ENCODE assay signal across 14 mouse cellular contexts in the genomic region with DNA sequence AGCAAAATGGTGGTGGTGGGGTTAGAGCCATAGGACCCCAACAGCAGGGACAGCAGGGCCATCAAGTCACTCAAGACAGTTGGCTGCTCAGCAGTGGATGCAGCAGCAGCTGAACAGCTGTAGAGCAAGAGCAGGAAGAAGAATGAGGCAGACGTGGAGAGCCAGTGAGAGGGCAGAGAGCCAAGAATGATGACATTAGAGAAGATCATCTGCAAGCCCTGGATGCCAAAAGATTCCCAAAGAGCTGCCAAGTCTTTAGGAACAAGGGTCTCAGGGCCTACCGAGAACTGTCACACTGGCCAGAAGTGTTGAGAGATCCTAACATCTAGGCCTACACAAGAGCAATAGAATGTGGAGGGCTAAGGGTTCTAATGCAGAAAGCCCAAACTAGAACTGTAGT.
A peak's percentile ranks its signal among the peaks of the same experiment; 100 is the strongest.
DNase-seq lines count a peak whose midpoint lies in the region; ATAC-seq and TF ChIP-seq lines count a peak whose summit lies in the region.
"Had no signal": no experiment of that assay in that cellular context is flagged by ENCODE, and none has a peak within 500 bp of the region (broad histone marks: within the 10 kb centered on the region; RNA-seq: fewer than 3 reads in every experiment).

No protein-coding gene starts in this region.

- TF ChIP-seq EP300 in lung, postnatal 0 days (IDR thresholded peaks at IDR 0.05) = no peak

- DNase-seq in heart, adult 8-10 months (ENCODE audit: low spot score) = peak; percentile 22
- DNase-seq in heart, embryonic 10.5 days (ENCODE audit: low spot score) = no peak
- DNase-seq in lung, postnatal 0 days (ENCODE audit: low spot score) = peak; percentile 67
- DNase-seq in lung, adult 2 months = no peak
- DNase-seq in urinary bladder, postnatal 4 days (ENCODE audit: low spot score in 2 of 2) = no peak
- DNase-seq: adrenal gland, postnatal 14 days; cerebellum, adult 9-11 months; kidney, adult 18-20 months had no signal

- no peaks in the 10 kb centered on the region for H3K9me3 ChIP-seq in heart, embryonic 10.5 days
- H3K9me3 ChIP-seq in lung, postnatal 0 days (ENCODE audit: low read length) = no peaks in the 10 kb centered on the region
- H3K9me3 ChIP-seq in heart, embryonic 16.5 days (replicated peaks; ENCODE audit: control insufficient read depth, low read length) = no peaks in the 10 kb centered on the region
- H3K9me3 ChIP-seq: G1E; hindbrain, embryonic 13.5 days had no signal

- H3K9ac ChIP-seq in lung, postnatal 0 days (replicated peaks; ENCODE audit: low read depth) = no peak overlapping the region
- no peak overlapping the region for H3K9ac ChIP-seq in heart, embryonic 16.5 days (ENCODE audit: low read length)
- H3K9ac ChIP-seq: hindbrain, embryonic 13.5 days had no signal

- H3K27me3 ChIP-seq in heart, embryonic 10.5 days (ENCODE audit: insufficient read depth, poor library complexity, severe bottlenecking) = no peaks in the 10 kb centered on the region
- no peaks in the 10 kb centered on the region for H3K27me3 ChIP-seq in lung, postnatal 0 days (replicated peaks; ENCODE audit: insufficient read depth, low read length)
- no peaks in the 10 kb centered on the region for H3K27me3 ChIP-seq in heart, embryonic 16.5 days (ENCODE audit: control insufficient read depth, insufficient read depth, low read length)
- H3K27me3 ChIP-seq: hindbrain, embryonic 13.5 days; megakaryocyte, embryonic 14.5 days had no signal

- no peak overlapping the region for H3K4me2 ChIP-seq in lung, postnatal 0 days (replicated peaks; ENCODE audit: low read depth, low read length)
- no peak overlapping the region for H3K4me2 ChIP-seq in heart, embryonic 16.5 days (ENCODE audit: low read depth, low read length)
- H3K4me2 ChIP-seq: hindbrain, embryonic 13.5 days; liver, embryonic 11.5 days had no signal

- no peak for TF ChIP-seq POLR2A in lung, adult 2 months (IDR thresholded peaks at IDR 0.05; ENCODE audit: borderline replicate concordance, extremely low read depth, low read depth, low read length)

- H3K36me3 ChIP-seq in heart, embryonic 10.5 days = no peaks in the 10 kb centered on the region
- no peaks in the 10 kb centered on the region for H3K36me3 ChIP-seq in lung, postnatal 0 days (ENCODE audit: insufficient read depth, low read length)
- H3K36me3 ChIP-seq in heart, embryonic 16.5 days (ENCODE audit: control insufficient read depth, insufficient read depth) = no peaks in the 10 kb centered on the region
- H3K36me3 ChIP-seq: G1E; hindbrain, embryonic 13.5 days had no signal

- 76% methylated on average over 2 of the region's 2 CpGs for WGBS in heart, embryonic 10.5 days
- 44% methylated on average over 2 of the region's 2 CpGs for WGBS in lung, postnatal 0 days
- 39% methylated on average over 2 of the region's 2 CpGs for WGBS in lung, adult 2 months
- WGBS in heart, embryonic 16.5 days = 34% methylated on average over 2 of the region's 2 CpGs

- H3K4me3 ChIP-seq in heart, embryonic 10.5 days = no peak overlapping the region
- H3K4me3 ChIP-seq in lung, postnatal 0 days (ENCODE audit: low read depth, low read length) = no peak overlapping the region
- no peak overlapping the region for H3K4me3 ChIP-seq in lung, adult 2 months (replicated peaks; ENCODE audit: extremely low read depth, low read depth, low read length)
- no peak overlapping the region for H3K4me3 ChIP-seq in heart, embryonic 16.5 days (ENCODE audit: low read length)
- H3K4me3 ChIP-seq: hindbrain, embryonic 13.5 days; megakaryocyte, embryonic 14.5 days had no signal

- no peaks in the 10 kb centered on the region for H3K4me1 ChIP-seq in heart, embryonic 10.5 days
- H3K4me1 ChIP-seq in lung, postnatal 0 days (ENCODE audit: insufficient read depth, low read depth, low read length) = no peaks in the 10 kb centered on the region
- no peaks in the 10 kb centered on the region for H3K4me1 ChIP-seq in lung, adult 2 months (ENCODE audit: control insufficient read depth, insufficient read depth, low read length)
- H3K4me1 ChIP-seq in heart, embryonic 16.5 days (ENCODE audit: control insufficient read depth, insufficient read depth, low read length) = no peaks in the 10 kb centered on the region
- H3K4me1 ChIP-seq: hindbrain, embryonic 13.5 days; megakaryocyte, embryonic 14.5 days had no signal

- peak; percentile 64 for ATAC-seq in lung, postnatal 0 days
- ATAC-seq in heart, embryonic 16.5 days (replicated peaks; ENCODE audit: extremely low read depth, insufficient read depth, low FRiP score) = peak; percentile 45
- ATAC-seq in erythroid progenitor cell, adult 5-6 weeks (replicated peaks; ENCODE audit: low FRiP score, poor library complexity, severe bottlenecking) = no peak

- H3K27ac ChIP-seq in heart, embryonic 10.5 days = no peak overlapping the region
- H3K27ac ChIP-seq in lung, postnatal 0 days (ENCODE audit: low read length) = no peak overlapping the region
- no peak overlapping the region for H3K27ac ChIP-seq in heart, embryonic 16.5 days (ENCODE audit: low read length)
- H3K27ac ChIP-seq: hindbrain, embryonic 13.5 days had no signal

- TF ChIP-seq CTCF in lung, postnatal 0 days (IDR thresholded peaks at IDR 0.05) = no peak
- TF ChIP-seq CTCF in lung, adult 2 months (IDR thresholded peaks at IDR 0.05; ENCODE audit: insufficient read depth, low read length) = no peak

Comparison
In these comparisons a context has a peak if more than half of its experiments do, and no peak if none do; other contexts are left out.
1. DNase-seq: peak in heart, adult 8-10 months (single experiment) and lung, postnatal 0 days (single experiment); none in heart, embryonic 10.5 days (single experiment), lung, adult 2 months (single experiment) and urinary bladder, postnatal 4 days (0 of 2).